8 mouse cellular contexts compared by ENCODE assay signal in genomic region chr2:152764172-152765044, GRCm38 (mm10). TPM values are rescaled to one million over a fixed set of nuclear protein-coding genes. Genes with fewer than 3 reads are reported as not detected.
DNase-seq lines count a peak whose midpoint lies in the region; ATAC-seq lines count a peak whose summit lies in the region.

No protein-coding gene starts in this region.

- H3K4me2 ChIP-seq in embryonic facial prominence, embryonic 11.5 days (ENCODE audit: low read depth, low read length), result no peak overlapping the region
- H3K4me2 ChIP-seq in intestine, embryonic 14.5 days (ENCODE audit: low read length), result peak overlapping the region; percentile 38
- H3K4me2 ChIP-seq in midbrain, embryonic 16.5 days (ENCODE audit: low read length), result peak overlapping the region; percentile 31; the same call in 1 of the 2 replicates

- H3K9me3 ChIP-seq in heart, embryonic 10.5 days, result no peaks in the 10 kb centered on the region
- H3K9me3 ChIP-seq in embryonic facial prominence, embryonic 11.5 days (replicated peaks; ENCODE audit: control insufficient read depth, low read length), result no peaks in the 10 kb centered on the region
- no peaks in the 10 kb centered on the region for H3K9me3 ChIP-seq in intestine, embryonic 14.5 days (ENCODE audit: control insufficient read depth, low read length)
- no peaks in the 10 kb centered on the region for H3K9me3 ChIP-seq in midbrain, embryonic 16.5 days (replicated peaks; ENCODE audit: control insufficient read depth, low read length, poor library complexity, severe bottlenecking)

- H3K9ac ChIP-seq in embryonic facial prominence, embryonic 11.5 days (replicated peaks; ENCODE audit: low read length), result 0 out of 2 replicates have a peak overlapping the region, but pooled peaks have one; percentile 15
- H3K9ac ChIP-seq in intestine, embryonic 14.5 days (ENCODE audit: low read length), result peak overlapping the region; percentile 11; the same call in 1 of the 2 replicates
- H3K9ac ChIP-seq in midbrain, embryonic 16.5 days (ENCODE audit: low read depth, low read length), result no peak overlapping the region

- H3K4me3 ChIP-seq in heart, embryonic 10.5 days, result peak overlapping the region; percentile 44
- no peak overlapping the region for H3K4me3 ChIP-seq in embryonic facial prominence, embryonic 11.5 days (ENCODE audit: low read depth, low read length)
- H3K4me3 ChIP-seq in intestine, embryonic 14.5 days (ENCODE audit: low read depth, low read length), result no peak overlapping the region
- H3K4me3 ChIP-seq in midbrain, embryonic 16.5 days (ENCODE audit: low read depth, low read length), result no peak overlapping the region

- peak overlapping the region; percentile 84 for H3K27ac ChIP-seq in heart, embryonic 10.5 days
- no peak overlapping the region for H3K27ac ChIP-seq in embryonic facial prominence, embryonic 11.5 days (replicated peaks; ENCODE audit: low read depth, low read length)
- H3K27ac ChIP-seq in intestine, embryonic 14.5 days (ENCODE audit: low read depth), result no peak overlapping the region
- H3K27ac ChIP-seq in midbrain, embryonic 16.5 days (ENCODE audit: low read length), result no peak overlapping the region

- peak; percentile 25; the same call in 1 of the 2 replicates for ATAC-seq in embryonic facial prominence, embryonic 11.5 days (replicated peaks; ENCODE audit: insufficient number of reproducible peaks, low FRiP score, low TSS enrichment, low read depth)
- 0 out of 2 replicates have a peak, but pooled peaks have one; percentile 36 for ATAC-seq in intestine, embryonic 14.5 days (replicated peaks; ENCODE audit: low FRiP score, low TSS enrichment, low read depth)
- no peak for ATAC-seq in midbrain, embryonic 16.5 days

- H3K36me3 ChIP-seq in heart, embryonic 10.5 days, result no peaks in the 10 kb centered on the region
- H3K36me3 ChIP-seq in embryonic facial prominence, embryonic 11.5 days (replicated peaks; ENCODE audit: control insufficient read depth, insufficient read depth, low read depth, low read length), result no peaks in the 10 kb centered on the region
- no peaks in the 10 kb centered on the region for H3K36me3 ChIP-seq in intestine, embryonic 14.5 days (ENCODE audit: control insufficient read depth, insufficient read depth, low read length)
- no peaks in the 10 kb centered on the region for H3K36me3 ChIP-seq in midbrain, embryonic 16.5 days (ENCODE audit: control insufficient read depth, insufficient read depth, low read length)

- H3K4me1 ChIP-seq in heart, embryonic 10.5 days, result peaks cover 37% of the 10 kb centered on the region
- 0 out of 2 replicates have a peak, but pooled peaks cover 3% of the 10 kb centered on the region for H3K4me1 ChIP-seq in embryonic facial prominence, embryonic 11.5 days (ENCODE audit: control insufficient read depth, insufficient read depth, low read length)
- peaks cover 21% of the 10 kb centered on the region for H3K4me1 ChIP-seq in intestine, embryonic 14.5 days (replicated peaks; ENCODE audit: control insufficient read depth, insufficient read depth, low read length)
- peaks cover 7% of the 10 kb centered on the region for H3K4me1 ChIP-seq in midbrain, embryonic 16.5 days (ENCODE audit: control insufficient read depth, insufficient read depth, low read length)

- no peak for DNase-seq in heart, embryonic 10.5 days (ENCODE audit: low spot score)
- no peak for DNase-seq in heart, adult 8-10 months (ENCODE audit: low spot score)
- no peak for DNase-seq in embryonic facial prominence, embryonic 11.5 days (ENCODE audit: low spot score)
- DNase-seq in intestine, embryonic 14.5 days (ENCODE audit: low spot score), result peak; percentile 60
- no peak for DNase-seq in spleen, postnatal 10 days (ENCODE audit: low spot score in 2 of 2)
- no peak for DNase-seq in c-Kit-positive CD71-positive TER-119-positive erythroid progenitor cells, embryonic 14.5 days (ENCODE audit: low spot score)
- DNase-seq in spleen, adult 12 weeks (ENCODE audit: low spot score), result no peak

- no peaks in the 10 kb centered on the region for H3K27me3 ChIP-seq in heart, embryonic 10.5 days (ENCODE audit: insufficient read depth, poor library complexity, severe bottlenecking)
- no peaks in the 10 kb centered on the region for H3K27me3 ChIP-seq in embryonic facial prominence, embryonic 11.5 days (ENCODE audit: control insufficient read depth, insufficient read depth, low read length)
- H3K27me3 ChIP-seq in intestine, embryonic 14.5 days (replicated peaks; ENCODE audit: control insufficient read depth, insufficient read depth, low read length), result no peaks in the 10 kb centered on the region
- H3K27me3 ChIP-seq in midbrain, embryonic 16.5 days (ENCODE audit: control insufficient read depth, insufficient read depth, low read depth, low read length), result no peaks in the 10 kb centered on the region

- WGBS in heart, embryonic 10.5 days, result 3% methylated on average over 14 of the region's 14 CpGs
- WGBS in embryonic facial prominence, embryonic 11.5 days, result 10% methylated on average over 14 of the region's 14 CpGs
- WGBS in intestine, embryonic 14.5 days, result 14% methylated on average over 14 of the region's 14 CpGs
- WGBS in midbrain, embryonic 16.5 days, result 3% methylated on average over 14 of the region's 14 CpGs

RNA-seq across cellular contexts. Expression of gene Cox4i2, which starts 10.4 kb away (rescaled TPM):
- 18.8 and 21.1 TPM in 2 replicates for polyA plus RNA-seq in heart, embryonic 10.5 days (2016; fragmentation: Nextera tagmentation; extraction: Ambion mirVana)
- total RNA-seq in heart, adult 8-10 months (2022), result 10 to 100 TPM; 10.3 to 16.2 (median 12.4) TPM
- 9.8 and 11.1 TPM in 2 replicates for polyA plus RNA-seq in embryonic facial prominence, embryonic 11.5 days (2014; fragmentation: Nextera tagmentation; extraction: Ambion mirVana)
- polyA plus RNA-seq in intestine, embryonic 14.5 days (2014; fragmentation: Nextera tagmentation; extraction: Ambion mirVana), result 11.0 and 13.1 TPM in 2 replicates
- 5.0 and 5.4 TPM in 2 replicates for polyA plus RNA-seq in midbrain, embryonic 16.5 days (2015; fragmentation: Nextera tagmentation; extraction: Ambion mirVana)

RNA-seq across cellular contexts. Expression of gene Id1, which starts 28.4 kb away (rescaled TPM):
- 92.5 and 124 TPM in 2 replicates for polyA plus RNA-seq in heart, embryonic 10.5 days (2016; fragmentation: Nextera tagmentation; extraction: Ambion mirVana)
- total RNA-seq in heart, adult 8-10 months (2022), result 10 to 100 TPM; 43.3 to 63.6 (median 58.4) TPM
- 166 and 179 TPM in 2 replicates for polyA plus RNA-seq in embryonic facial prominence, embryonic 11.5 days (2014; fragmentation: Nextera tagmentation; extraction: Ambion mirVana)
- 101 and 109 TPM in 2 replicates for polyA plus RNA-seq in intestine, embryonic 14.5 days (2014; fragmentation: Nextera tagmentation; extraction: Ambion mirVana)
- polyA plus RNA-seq in midbrain, embryonic 16.5 days (2015; fragmentation: Nextera tagmentation; extraction: Ambion mirVana), result 23.7 and 35.7 TPM in 2 replicates
